Mouse (Mus musculus): ENCODE measurements around the gene Nos1. TPM values are rescaled to one million over a fixed set of nuclear protein-coding genes. Genes with fewer than 3 reads are reported as not detected.

The Nos1 gene
- polyA plus RNA-seq, 2 experiments, result under 0.01 TPM; not detected in 1

GRCm38 (mm10) chr5:117888126-117888525 is 107.3 kb downstream of the Nos1 start:
- Histone ChIP-seq H3K4me3 (ENCODE audit: insufficient read depth in 1 of 2, low read depth in 2 of 2, low read length in 2 of 2) (no peak overlapping the region), H3K27me3 (ENCODE audit: control insufficient read depth, insufficient read depth, low read length) (no peaks in the 10 kb centered on the region), H3K27ac (no peak overlapping the region), H3K9me3 (ENCODE audit: control insufficient read depth, low read length) (no peaks in the 10 kb centered on the region), H3K4me2 (ENCODE audit: low read depth) (no peak overlapping the region), H3K36me3 (replicated peaks; ENCODE audit: control insufficient read depth, insufficient read depth, low read depth) (no peaks in the 10 kb centered on the region), H3K4me1 (replicated peaks; ENCODE audit: control insufficient read depth in 2 of 2, insufficient read depth in 2 of 2, low read length in 1 of 2) (no peaks in the 10 kb centered on the region), H3K9ac (replicated peaks) (no peak overlapping the region)
- DNase-seq (ENCODE audit: low read depth in 3 of 3, low spot score in 3 of 3) (no peak), ATAC-seq (ENCODE audit: insufficient read depth) (no peak)
- WGBS (ENCODE audit: insufficient replicate concordance), result 50% methylated on average over 3 of the region's 3 CpGs
- no peak for TF ChIP-seq EP300 (IDR thresholded peaks at IDR 0.05; ENCODE audit: low read depth)
- no peak for TF ChIP-seq CTCF (IDR thresholded peaks at IDR 0.05; ENCODE audit: low read depth)

GRCm38 (mm10) chr5:117888946-117889345 is 108.1 kb downstream of the Nos1 start:
- no peaks in the 10 kb centered on the region for H3K9me3 ChIP-seq (ENCODE audit: control insufficient read depth, low read length)
- H3K27me3 ChIP-seq (ENCODE audit: control insufficient read depth, insufficient read depth, low read length), result no peaks in the 10 kb centered on the region
- no peaks in the 10 kb centered on the region for H3K4me1 ChIP-seq (replicated peaks; ENCODE audit: control insufficient read depth in 2 of 2, insufficient read depth in 2 of 2, low read length in 1 of 2)
- no peak overlapping the region for H3K27ac ChIP-seq
- H3K4me3 ChIP-seq (ENCODE audit: insufficient read depth in 1 of 2, low read depth in 2 of 2, low read length in 2 of 2), result no peak overlapping the region
- 43% methylated on average over 6 of the region's 6 CpGs for WGBS (ENCODE audit: insufficient replicate concordance)
- H3K36me3 ChIP-seq (replicated peaks; ENCODE audit: control insufficient read depth, insufficient read depth, low read depth), result no peaks in the 10 kb centered on the region
- DNase-seq (ENCODE audit: low read depth in 3 of 3, low spot score in 3 of 3), result no peak
- no peak overlapping the region for H3K9ac ChIP-seq (replicated peaks)
- ATAC-seq (ENCODE audit: insufficient read depth), result no peak
- TF ChIP-seq EP300 (IDR thresholded peaks at IDR 0.05; ENCODE audit: low read depth) (no peak), CTCF (IDR thresholded peaks at IDR 0.05; ENCODE audit: low read depth) (no peak)
- H3K4me2 ChIP-seq (ENCODE audit: low read depth), result no peak overlapping the region

- no peak overlapping the region for H3K4me2 ChIP-seq (ENCODE audit: low read depth)
- 58% methylated on average over 8 of the region's 8 CpGs for WGBS (ENCODE audit: insufficient replicate concordance)
- DNase-seq (ENCODE audit: low read depth in 3 of 3, low spot score in 3 of 3), result no peak
- no peak overlapping the region for H3K4me3 ChIP-seq (ENCODE audit: insufficient read depth in 1 of 2, low read depth in 2 of 2, low read length in 2 of 2)
- H3K27me3 ChIP-seq (ENCODE audit: control insufficient read depth, insufficient read depth, low read length), result no peaks in the 10 kb centered on the region
- H3K27ac ChIP-seq, result no peak overlapping the region
- H3K9me3 ChIP-seq (ENCODE audit: control insufficient read depth, low read length), result no peaks in the 10 kb centered on the region
- no peak overlapping the region for H3K9ac ChIP-seq (replicated peaks)
- H3K36me3 ChIP-seq (replicated peaks; ENCODE audit: control insufficient read depth, insufficient read depth, low read depth), result no peaks in the 10 kb centered on the region
- no peak for ATAC-seq (ENCODE audit: insufficient read depth)
- H3K4me1 ChIP-seq (replicated peaks; ENCODE audit: control insufficient read depth in 2 of 2, insufficient read depth in 2 of 2, low read length in 1 of 2), result no peaks in the 10 kb centered on the region
- TF ChIP-seq EP300 (IDR thresholded peaks at IDR 0.05; ENCODE audit: low read depth), result no peak
These were observed 108.7 kb downstream of the Nos1 start for GRCm38 (mm10) chr5:117889571-117889970.

GRCm38 (mm10) chr5:117890871-117891270 is 110.0 kb downstream of the Nos1 start:
- TF ChIP-seq CTCF (IDR thresholded peaks at IDR 0.05; ENCODE audit: low read depth), result no peak
- TF ChIP-seq EP300 (IDR thresholded peaks at IDR 0.05; ENCODE audit: low read depth), result no peak
- H3K36me3 ChIP-seq (replicated peaks; ENCODE audit: control insufficient read depth, insufficient read depth, low read depth), result no peaks in the 10 kb centered on the region
- no peak for DNase-seq (ENCODE audit: low read depth in 3 of 3, low spot score in 3 of 3)
- H3K4me2 ChIP-seq (ENCODE audit: low read depth), result no peak overlapping the region
- H3K4me1 ChIP-seq (replicated peaks; ENCODE audit: control insufficient read depth in 2 of 2, insufficient read depth in 2 of 2, low read length in 1 of 2), result no peaks in the 10 kb centered on the region
- 55% methylated on average over 8 of the region's 8 CpGs for WGBS (ENCODE audit: insufficient replicate concordance)
- H3K27ac ChIP-seq, result no peak overlapping the region
- H3K4me3 ChIP-seq (ENCODE audit: insufficient read depth in 1 of 2, low read depth in 2 of 2, low read length in 2 of 2), result no peak overlapping the region
- ATAC-seq (ENCODE audit: insufficient read depth), result no peak
- no peaks in the 10 kb centered on the region for H3K9me3 ChIP-seq (ENCODE audit: control insufficient read depth, low read length)
- H3K9ac ChIP-seq (replicated peaks), result no peak overlapping the region
- H3K27me3 ChIP-seq (ENCODE audit: control insufficient read depth, insufficient read depth, low read length), result no peaks in the 10 kb centered on the region

- DNase-seq (ENCODE audit: low read depth in 3 of 3, low spot score in 3 of 3) (no peak), ATAC-seq (ENCODE audit: insufficient read depth) (no peak)
- Histone ChIP-seq H3K9me3 (ENCODE audit: control insufficient read depth, low read length) (no peaks in the 10 kb centered on the region), H3K4me3 (ENCODE audit: insufficient read depth in 1 of 2, low read depth in 2 of 2, low read length in 2 of 2) (no peak overlapping the region), H3K36me3 (replicated peaks; ENCODE audit: control insufficient read depth, insufficient read depth, low read depth) (no peaks in the 10 kb centered on the region), H3K4me1 (replicated peaks; ENCODE audit: control insufficient read depth in 2 of 2, insufficient read depth in 2 of 2, low read length in 1 of 2) (no peaks in the 10 kb centered on the region), H3K4me2 (ENCODE audit: low read depth) (no peak overlapping the region), H3K9ac (replicated peaks) (no peak overlapping the region), H3K27me3 (ENCODE audit: control insufficient read depth, insufficient read depth, low read length) (no peaks in the 10 kb centered on the region), H3K27ac (no peak overlapping the region)
- no peak for TF ChIP-seq EP300 (IDR thresholded peaks at IDR 0.05; ENCODE audit: low read depth)
- TF ChIP-seq CTCF (IDR thresholded peaks at IDR 0.05; ENCODE audit: low read depth), result no peak
- WGBS (ENCODE audit: insufficient replicate concordance), result 34% methylated on average over 5 of the region's 5 CpGs
These were observed 110.7 kb downstream of the Nos1 start for GRCm38 (mm10) chr5:117891545-117891944.
